Mouse (Mus musculus) right cerebral cortex, postnatal 14 days (tissue): ENCODE results near the gene Exoc6b.
"Not testable (repeated sequence)": the region's sequence is repeated elsewhere in the genome, so short reads cannot be mapped to it uniquely, and the experiment has no call there.

ENCODE experiments used
- DNase-seq: peaks from one replicate; pipeline ENCODE4 v3.0.0; 2022

The Exoc6b gene

DNA sequence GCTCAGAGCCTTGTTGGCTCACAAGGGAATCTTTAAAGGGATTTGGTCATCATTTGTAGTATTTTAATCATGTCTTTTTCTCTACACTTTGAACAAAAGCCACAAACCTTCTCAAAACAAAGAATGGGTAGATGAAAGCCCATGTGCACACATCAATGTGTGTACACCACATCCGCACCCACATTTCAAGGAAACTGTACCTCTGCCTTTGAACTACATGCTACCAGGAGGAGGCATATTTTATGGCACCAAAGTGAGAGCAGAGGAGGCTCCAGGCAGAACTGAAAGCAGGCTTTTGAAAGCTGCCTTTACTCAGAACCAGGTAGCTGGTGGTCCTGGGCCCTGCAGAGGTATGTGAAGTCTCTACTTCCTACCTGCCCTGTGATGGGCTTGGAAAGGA lies 452.3 kb downstream of the Exoc6b start:
- DNase-seq = no peak

DNA sequence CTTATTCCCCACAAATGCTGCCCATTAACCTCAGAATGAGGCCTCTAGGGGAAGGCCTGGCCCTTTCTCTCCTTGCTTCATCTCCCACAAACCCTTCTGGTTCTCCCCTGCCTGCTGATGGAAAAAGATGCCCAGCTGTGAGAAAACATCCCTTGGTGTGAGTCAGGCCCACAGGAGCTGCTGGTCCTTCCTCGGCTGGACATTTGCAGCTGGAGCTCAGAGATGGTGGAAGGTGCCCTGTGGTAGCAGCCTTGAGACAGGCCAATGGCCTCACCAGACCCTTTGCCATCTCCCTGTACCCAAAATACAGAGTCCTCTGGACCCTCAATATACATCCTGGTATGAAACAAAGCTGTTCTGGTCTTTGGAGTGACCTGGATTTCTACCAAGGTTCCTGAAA lies 452.7 kb downstream of the Exoc6b start:
- no peak for DNase-seq

DNA sequence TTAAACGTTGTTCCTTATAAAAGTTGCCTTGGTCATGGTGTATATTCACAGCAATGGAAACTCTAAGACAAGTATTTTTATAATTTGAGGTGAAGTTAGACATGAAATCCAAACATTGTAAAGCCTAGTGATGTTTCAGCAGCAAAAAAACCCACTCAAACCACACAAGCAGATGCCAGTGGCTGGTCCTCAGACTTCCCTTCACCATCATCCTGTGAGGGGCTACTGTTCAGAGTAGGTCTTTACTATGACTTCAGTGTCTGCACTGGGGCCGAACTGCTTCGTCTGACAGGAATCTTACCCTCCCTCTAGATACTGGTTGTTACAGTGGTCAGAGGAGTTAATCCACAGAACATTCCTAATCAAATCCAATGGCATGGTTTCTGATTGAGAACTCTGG lies 455.8 kb downstream of the Exoc6b start:
- DNase-seq = no peak

DNA sequence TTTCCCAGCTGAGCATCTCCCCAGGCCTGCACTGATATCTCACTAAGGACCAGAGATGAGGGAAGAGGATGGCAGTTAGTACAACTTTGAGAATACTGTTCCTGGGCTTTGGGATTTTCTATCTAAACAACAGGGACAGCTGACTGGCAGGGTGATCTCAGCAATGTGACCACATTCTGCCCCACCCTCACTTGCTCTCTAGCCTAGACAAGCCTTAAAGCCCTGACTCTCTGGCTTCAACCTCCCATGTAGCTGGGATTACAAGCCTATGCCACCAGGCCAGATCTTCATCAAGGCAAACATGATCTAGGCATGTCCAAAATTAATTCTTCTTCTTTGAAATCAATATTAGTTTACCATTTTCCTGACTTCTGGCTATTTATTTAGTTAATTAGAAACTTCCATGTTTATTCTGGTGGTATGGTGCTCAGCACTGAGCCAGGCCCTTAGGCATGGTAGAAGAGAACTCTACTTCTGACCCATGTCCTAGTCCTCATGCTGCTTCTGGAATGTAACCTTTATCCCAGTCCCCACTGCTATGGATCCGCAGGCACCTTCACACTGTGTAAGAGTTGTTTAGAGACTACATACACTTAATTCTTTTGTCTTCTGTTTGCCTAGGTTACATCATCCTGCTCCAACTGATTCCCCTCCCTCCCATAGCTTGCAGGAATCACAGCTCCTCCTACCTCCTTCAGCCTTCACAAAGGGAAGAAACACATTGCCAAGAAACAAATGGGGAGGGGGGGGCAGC lies 468.0 kb downstream of the Exoc6b start:
- no peak for DNase-seq

DNA sequence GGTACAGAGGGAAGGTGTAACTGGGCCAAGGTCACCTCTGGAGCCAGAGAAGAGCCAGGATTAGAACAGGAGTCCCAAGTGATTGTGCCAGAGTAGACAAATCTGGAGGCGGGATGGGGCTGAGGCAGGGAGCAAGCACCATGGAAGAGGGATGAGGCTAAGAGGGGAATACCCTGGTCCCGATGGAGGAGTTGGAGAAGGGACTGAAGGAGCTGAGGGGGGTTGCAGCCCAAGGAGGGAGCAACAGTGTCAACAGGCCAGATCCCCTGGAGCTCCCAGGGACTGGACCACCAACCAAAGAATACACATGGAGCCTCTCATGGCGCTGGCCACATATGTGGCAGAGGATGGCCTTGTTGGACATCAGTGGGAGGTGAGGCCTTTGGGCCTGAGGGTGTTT lies 470.0 kb downstream of the Exoc6b start:
- DNase-seq = not testable (repeated sequence)

DNA sequence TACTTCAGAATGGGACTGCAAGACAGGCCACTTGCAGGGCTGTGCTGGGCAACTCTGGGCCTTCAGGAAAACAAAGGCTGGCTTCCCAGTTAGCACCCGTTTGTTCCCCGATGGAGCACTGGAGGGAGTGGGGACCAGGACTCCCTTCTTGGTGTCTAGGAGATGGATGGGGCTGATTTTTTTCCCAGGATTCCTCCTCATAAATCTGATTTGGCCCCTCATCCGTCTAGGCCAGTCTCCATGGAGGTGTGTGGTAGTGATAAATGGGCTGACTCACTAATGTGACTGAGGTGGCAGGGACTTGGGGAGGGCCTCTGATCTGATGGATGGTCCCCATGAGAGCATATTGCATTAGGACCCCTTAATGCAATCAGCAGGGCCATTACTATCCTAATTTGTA lies 470.6 kb downstream of the Exoc6b start:
- no peak for DNase-seq

DNA sequence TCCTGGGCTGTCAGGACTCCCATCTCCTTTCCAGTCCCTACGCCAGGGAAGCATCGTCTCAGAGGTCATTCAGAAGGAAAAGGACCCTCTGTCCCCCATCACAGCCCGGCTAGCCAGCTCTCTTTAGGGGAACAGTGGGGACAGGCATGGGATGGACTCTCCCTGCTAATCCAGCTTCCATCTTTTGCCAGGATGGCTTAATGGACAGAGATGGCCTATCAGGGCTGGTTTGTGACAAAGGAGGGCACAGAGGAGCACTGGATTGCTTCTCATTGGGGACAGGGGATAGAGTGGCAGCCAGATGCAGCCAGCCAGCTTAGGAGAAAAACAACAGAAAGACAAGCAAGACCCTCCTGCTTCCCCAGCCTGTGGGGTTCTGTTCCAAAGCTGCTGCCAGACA lies 474.7 kb downstream of the Exoc6b start:
- no peak for DNase-seq

DNA sequence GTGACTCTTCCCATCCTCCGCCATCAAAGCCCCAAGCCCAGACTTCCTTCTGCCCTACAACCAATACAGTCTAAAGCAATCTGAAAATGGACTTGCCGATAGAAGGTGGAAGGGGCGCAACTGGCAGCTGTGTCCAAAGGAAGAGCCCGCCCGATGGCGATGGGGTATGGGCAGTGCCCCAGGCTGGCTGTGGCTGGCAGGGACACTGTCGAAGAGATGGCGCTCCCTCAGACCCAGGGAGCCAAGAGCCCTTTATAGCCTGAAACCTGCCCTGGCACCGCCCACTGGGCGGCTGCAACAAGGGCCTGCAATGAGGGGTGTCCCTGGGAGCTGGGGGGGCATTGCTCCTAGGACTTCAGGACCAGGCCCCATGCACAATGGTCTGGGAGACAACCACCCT lies 475.6 kb downstream of the Exoc6b start, which contains the start of gene Cyp26b1:
TSS of gene Cyp26b1 (minus strand) at position 216 of the 400 bp plus-strand sequence.
- DNase-seq = no peak

DNA sequence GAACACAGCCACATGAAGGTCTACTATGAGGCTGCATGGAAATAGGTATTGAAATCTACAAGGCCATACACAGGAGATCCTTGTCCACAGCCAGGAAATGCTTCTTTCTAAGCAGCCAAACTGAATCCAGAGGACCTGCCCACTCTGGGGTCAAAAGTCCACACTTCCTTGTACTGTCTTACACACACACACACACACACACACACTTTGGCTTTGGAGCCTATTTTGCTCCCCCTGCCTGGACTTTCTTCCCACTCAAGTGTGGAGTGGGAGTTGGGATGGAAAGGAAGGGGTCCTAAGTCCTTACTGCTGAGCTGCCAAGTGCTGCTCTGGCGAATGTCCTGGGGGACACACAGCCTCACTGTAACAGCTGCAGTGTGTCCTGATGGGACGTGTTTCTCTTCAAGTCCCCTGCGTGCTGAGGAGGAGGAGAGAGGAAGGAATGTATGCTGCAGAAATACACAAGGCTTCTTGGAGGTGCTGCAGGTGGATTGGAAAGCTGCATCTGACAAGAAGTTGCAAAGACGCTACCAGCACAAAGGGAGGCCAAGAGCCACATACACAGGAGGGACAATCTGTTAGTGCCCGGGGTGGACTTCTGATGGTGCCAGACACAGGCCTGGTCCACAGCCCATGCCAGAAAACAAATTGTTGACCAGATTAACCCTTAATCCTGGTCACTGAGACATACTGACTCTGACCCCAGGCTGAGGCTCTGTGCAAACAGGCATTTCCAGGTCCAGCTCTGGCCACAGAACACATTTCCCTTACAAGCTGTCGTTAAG lies 478.2 kb downstream of the Exoc6b start:
- DNase-seq = no peak

DNA sequence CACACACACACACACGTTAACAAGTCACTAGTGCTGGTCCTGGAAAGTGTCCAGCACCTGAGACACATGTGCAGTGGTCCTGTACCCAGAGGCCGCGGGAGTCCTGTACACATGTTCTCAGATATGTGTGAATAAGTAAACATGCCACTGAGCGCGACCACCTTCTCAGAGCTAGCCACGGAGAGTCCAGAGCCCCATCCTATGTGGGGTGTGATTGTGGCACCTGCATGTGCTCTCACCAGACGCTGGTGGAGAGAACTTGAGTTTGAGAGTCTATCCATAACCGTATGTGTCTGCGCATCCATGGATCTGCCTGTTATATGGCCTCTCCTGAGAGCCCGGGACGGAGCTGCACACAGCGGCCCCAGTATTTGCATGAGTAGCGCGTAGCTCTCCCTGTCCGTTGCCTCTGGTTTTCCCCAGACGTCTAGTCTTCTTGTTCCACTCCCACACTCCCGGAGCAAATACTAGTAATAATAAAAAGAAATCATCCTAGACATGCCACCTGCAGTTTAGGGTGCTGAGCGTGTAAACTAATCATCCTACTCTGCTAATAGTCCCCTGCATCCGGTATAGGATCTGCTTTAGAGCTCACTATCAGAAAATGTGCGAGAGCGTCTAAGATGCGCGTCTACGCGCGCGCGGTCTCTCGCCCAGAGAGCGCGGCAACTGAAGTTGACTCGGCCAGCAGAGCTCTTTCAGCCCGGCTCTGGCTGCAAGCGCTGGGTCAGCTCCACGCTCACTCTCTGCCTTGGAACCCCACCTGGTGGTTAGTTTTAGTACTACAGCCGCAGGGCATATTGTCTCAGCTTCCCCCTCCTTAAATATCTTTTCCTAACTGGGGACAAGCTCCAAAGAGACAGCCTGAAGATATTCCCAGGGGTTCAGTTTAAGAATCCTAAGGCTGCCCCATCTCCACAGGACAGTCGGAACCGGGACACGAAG lies 479.3 kb downstream of the Exoc6b start:
- peak; percentile 88 for DNase-seq

DNA sequence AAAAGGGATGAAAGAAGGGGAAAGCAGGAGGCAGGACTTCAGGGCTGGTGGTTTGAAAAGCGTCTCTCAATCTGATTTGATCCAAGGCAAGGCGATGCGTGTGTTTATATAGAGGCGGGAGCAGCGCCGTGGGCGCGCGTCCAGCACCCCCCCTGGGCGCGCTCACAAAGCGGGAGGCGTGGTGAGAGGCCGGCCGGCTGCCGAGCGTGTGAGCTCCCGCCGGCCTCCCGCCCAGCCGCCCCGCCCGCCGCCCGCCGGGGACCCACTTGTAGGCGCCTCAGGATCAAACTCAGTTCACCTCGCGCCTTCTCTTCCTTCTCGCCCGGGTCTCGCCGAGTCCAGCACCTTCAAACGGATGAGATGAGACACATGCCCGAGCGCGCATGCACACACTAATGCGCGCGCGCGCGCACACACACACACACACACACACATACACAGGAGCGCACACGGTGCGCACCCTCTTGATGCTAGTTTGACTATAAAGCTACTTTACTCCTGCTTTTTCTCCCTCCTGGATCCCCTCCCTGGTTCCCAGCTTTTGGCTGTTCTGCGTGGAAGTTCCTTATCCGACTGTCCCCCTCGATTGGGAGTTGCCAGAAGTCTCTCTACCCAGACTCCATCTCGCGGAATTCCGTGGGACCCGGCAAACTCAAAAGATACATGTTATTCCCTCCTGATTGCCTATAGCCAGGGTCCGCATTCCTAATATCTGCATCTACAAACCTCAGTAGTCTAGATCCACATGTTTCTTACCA lies 480.2 kb downstream of the Exoc6b start:
- DNase-seq = no peak

DNA sequence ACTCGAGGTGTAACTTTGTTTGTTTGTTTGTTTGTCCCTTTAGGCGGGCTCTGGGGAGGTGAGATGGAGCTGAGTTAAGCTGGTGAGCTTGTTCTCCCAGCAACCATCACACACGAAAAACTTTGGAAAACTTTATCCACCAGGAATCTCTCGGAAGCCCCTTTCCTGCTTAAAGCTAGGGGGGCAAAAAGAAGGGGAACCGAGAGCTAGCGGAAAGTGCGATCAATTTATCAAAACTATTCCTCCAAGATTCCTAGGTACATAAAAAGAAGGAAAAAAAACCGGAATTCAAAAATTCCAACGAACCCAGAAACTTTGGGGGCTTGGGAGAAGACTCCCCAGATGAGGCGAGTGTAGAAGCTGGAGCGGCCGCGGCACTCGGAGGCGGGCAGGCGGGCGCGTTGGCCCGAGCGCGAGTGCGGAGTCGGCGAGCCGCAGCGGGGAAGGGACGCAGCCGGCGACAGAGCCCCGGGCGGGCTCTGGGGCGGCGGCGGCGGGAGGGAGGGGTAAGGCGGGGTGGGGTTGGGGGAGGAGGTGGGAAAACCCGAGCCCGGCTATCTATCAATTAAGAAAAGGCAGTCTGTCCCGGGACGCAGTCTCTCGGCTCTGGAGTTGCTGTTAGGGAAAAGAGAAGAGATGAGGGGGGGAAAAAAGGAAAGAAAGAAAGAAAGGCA lies 481.0 kb downstream of the Exoc6b start:
- no peak for DNase-seq

DNA sequence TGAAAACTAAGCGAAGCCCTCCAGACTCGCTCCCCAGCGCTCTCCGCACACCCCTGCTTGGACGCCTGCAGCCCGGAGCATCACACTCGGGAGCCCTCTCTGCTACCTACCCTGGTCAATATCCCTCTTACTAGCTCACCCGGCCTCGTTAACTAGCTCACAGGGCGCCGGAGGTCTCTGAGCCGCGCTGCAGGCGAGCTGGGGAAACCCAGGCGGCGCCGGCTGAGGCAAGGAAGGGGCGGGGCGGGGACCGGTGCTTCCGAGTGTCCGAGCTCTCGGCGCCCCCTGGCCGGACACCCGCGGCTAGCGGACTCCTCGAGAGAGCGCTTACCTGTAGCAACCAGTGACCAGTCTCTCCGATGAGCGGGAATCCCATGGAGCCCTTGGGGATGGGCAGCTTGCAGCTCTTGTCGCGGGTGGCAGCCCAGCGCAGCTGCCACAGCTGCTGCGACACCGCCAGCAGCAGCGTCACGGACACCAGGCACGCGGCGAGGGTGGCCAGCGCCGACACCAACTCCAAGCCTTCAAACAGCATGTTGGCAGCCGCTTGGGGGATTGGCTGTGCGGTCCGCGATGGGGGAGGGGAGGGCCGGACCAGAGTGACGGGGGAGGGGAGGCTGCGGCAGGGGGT lies 481.7 kb downstream of the Exoc6b start:
- no peak for DNase-seq

DNA sequence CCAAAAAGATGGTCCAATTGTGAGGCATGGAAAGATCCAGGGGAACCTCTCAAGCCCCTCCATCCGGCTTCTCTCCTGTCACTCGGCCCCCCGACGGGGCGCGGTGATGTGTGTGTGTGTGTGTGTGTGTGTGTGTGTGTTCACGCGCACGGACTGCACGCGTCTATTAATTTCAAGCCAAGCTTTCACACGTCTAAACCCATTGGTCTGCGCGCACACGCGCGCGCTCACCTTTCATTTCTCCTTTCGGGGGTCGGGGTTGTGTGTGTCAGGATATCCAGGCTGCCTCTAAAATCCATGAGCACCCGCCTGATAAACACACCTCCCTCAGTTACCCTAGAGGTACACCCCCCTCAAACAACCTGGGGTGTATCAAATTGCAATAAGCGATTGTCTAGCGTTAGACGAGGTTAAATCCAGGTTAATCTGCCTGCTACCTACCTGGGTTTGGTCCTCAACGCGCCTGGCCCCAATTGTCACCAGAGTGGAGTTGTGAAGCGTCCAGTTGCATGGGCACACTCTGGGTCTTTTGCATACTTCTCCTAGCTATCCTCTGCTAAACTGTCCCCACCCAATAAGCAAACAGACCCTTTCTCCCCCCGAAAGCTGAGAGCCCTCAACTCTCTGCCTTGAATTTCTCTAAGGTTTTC lies 482.6 kb downstream of the Exoc6b start:
- no peak for DNase-seq

DNA sequence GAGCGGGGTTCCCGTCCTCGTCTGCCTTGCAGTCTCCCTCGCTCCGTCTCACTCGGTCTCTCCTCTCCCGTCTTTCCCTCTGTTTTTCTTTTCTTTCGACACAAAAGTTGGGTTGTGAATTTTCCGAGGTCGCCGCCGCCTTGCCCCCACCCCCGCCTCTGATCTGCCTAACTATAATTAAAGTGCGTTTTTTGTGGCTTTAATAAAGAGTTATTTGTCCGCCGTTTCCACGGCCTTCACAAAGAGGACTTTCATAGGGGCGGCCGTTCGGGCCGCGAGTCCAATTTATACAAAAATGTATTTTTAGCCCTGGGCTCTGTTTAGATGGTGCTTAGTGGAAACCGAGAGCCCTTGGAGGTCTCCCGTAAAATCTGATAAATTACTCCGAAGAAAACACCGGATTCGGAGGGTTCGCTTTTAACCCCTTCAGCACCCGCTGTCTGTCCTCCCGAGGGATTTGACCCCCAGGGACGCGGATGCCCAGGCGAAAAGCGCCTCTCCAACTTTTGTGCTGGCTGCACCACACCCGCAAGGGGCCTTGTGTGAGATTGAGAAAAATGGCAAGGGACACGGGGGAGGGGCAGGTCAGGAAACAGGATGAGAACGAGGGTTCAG lies 483.5 kb downstream of the Exoc6b start:
- DNase-seq = no peak

DNA sequence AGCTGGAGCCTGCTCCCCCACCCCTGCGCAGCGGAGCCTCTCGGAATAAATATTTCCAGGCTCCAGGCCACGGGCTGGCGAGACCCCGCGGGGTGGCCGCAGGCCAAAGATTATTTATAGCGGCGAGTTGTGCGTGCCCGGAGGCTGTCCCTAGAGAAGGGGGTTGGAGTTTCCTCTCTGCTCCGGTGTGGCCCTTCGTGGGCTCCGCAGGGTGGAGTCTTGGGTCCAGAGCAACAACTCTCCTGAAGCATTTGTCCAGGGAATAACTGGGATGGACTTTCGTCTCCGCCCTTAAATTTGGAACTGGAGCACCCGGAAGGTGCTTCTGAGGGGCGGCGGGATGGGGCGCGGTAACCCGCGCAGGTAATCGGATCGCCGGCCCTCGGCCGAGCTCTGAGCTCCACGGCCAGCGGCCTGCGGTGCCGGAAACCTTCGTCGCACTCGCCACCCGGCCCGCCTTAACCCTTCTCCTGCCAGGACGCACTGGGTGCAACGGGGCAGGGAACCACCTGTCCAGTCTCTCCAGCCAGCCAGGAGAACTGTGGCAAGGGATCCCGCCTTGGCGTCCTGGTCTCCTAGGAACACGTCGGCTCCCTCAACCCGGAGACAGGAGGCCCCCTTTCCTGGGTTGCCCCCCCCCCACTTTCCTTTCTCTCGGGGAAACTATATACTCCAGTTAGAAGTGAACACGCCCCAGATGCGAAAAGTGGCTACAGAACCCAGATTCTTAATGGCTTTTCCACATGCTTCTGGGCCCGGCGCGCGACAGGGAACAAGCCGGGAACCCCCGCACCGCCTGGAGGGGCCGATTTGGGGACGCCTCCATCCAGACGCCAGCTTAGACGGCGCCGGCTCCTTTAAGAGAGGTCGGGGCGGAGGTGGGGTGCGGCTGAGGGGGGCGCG lies 484.3 kb downstream of the Exoc6b start:
- DNase-seq = no peak

DNA sequence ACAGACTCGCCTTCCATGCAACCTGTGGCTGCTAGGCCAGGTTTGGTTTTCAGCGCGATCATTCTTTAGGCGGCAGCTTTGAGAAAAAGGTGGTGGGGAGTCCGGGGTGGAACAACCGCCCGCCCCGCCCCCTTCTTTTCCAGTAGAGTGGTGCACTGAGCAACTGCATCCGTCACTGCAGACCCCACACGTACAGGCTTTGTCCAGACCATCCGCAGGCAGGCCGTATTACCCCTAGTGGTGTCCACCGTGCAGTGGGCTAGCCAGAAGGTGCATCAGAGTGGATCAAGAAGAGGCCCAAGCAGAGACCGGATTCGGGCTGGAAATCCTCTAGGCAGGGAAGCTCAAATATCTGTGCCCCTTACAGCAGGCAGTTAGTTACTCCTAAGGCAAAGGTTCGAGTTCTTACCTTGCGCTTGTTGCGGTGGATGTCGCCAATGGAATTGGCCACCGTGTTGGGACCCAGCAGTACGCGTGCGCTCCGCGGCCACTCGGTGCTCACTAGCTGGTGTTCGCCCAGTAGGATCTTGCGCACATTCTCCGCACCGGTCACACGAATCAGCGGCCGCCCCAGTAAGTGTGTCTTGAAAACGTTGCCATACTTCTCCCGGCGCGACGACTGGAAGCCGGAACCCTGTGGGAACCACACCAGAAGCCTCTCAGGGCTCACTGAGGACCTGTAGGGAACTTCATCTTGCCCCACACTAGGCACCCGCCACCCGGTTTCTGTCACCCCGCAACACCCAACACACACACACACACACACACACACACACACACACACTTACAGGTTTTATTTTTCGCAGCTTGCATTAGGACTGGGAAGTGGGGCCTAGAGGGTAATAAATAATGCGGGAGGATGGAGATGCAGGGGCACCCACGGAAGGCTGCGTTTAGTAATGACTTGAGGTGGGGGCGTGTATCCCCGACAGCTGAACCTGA lies 485.2 kb downstream of the Exoc6b start:
- DNase-seq = no peak

DNA sequence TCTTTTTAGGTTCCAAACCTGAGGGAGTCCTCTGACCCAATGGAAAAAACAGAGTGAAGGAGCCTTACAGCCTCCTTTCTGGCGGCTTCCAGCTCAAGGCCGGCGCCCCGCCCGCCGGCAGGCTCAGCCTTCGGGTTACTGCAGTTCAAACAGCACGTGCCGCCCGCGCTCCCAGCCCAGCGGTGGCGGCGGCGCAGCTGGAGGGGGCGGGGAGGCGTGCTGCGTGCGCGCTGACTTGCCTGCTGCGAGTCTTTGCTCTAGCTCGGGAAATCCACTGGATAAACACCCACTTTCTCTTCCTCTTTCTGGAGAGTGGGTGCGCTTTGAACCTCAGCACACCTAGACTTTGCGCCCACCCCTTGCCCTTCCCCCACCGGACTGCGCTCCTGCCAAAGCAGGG lies 485.9 kb downstream of the Exoc6b start:
- peak; percentile 65 for DNase-seq
